Mouse (Mus musculus) heart, adult 2 months (tissue): ENCODE measurements around the gene Dclre1a.

Experiments used
- CTCF ChIP-seq: fragments of 200-600 bp; IDR thresholded peaks from 2 replicates; pipeline ENCODE4 v1.8.1; 2022; ENCODE audit warnings: antibody characterized with exemption, mild to moderate bottlenecking, moderate library complexity
- EP300 ChIP-seq: fragments of 200-500 bp; IDR thresholded peaks from 2 replicates; pipeline ENCODE4 v1.6.1; 2011; ENCODE audit warnings: low read depth, low read length, control low read depth; ENCODE audit not compliant: insufficient read depth
- POLR2A ChIP-seq: fragments of 200-500 bp; IDR thresholded peaks from 2 replicates; pipeline ENCODE4 v1.6.1; 2011; ENCODE audit warnings: mild to moderate bottlenecking, low read depth, low read length, control low read depth; ENCODE audit not compliant: insufficient read depth

- no peak for TF ChIP-seq POLR2A
- no peak for TF ChIP-seq CTCF
- TF ChIP-seq EP300, result no peak
Observed at GRCm38 (mm10) chr19:56571234-56571633, 23.2 kb upstream of the Dclre1a start.
